ENCODE assay signal across 28 mouse cellular contexts in genomic region chr10:5558808-5559207, GRCm38 (mm10). TPM values are rescaled to one million over a fixed set of nuclear protein-coding genes. Genes with fewer than 3 reads are reported as not detected.
DNase-seq lines count a peak whose midpoint lies in the region; ATAC-seq lines count a peak whose summit lies in the region.
"Had no signal": no experiment of that assay in that cellular context is flagged by ENCODE, and none has a peak within 500 bp of the region (broad histone marks: within the 10 kb centered on the region; RNA-seq: fewer than 3 reads in every experiment).

No protein-coding gene starts in this region.

- peak; percentile 47; the same call in 1 of the 2 replicates for ATAC-seq in common myeloid progenitor, adult 5-6 weeks (replicated peaks; ENCODE audit: low read depth, poor library complexity, severe bottlenecking)
- peak; percentile 81 for ATAC-seq in megakaryocyte, adult 5-6 weeks (ENCODE audit: poor library complexity, severe bottlenecking)
- ATAC-seq in neutrophil, adult 5-6 weeks (ENCODE audit: extremely low read depth, insufficient number of reproducible peaks, low FRiP score, poor library complexity, severe bottlenecking) = 0 out of 2 replicates have a peak, but pooled peaks have one; percentile 26
- no peak for ATAC-seq in midbrain, embryonic 13.5 days
- ATAC-seq: activated CD4-positive, CD25-positive, alpha-beta regulatory T cell, adult 4 months; CD4-positive, CD25-positive, alpha-beta regulatory T cell, adult 4 months; forebrain, embryonic 14.5 days; forebrain, embryonic 16.5 days; Patski had no signal

- no peak overlapping the region for H3K27ac ChIP-seq in midbrain, embryonic 13.5 days
- H3K27ac ChIP-seq: embryonic facial prominence, embryonic 13.5 days; embryonic facial prominence, embryonic 15.5 days; forebrain, embryonic 10.5 days; forebrain, embryonic 12.5 days had no signal

- no peaks in the 10 kb centered on the region for H3K9me3 ChIP-seq in midbrain, embryonic 13.5 days
- H3K9me3 ChIP-seq: embryonic facial prominence, embryonic 13.5 days; embryonic facial prominence, embryonic 15.5 days; forebrain, embryonic 10.5 days; forebrain, embryonic 12.5 days; G1E had no signal

- H3K27me3 ChIP-seq in midbrain, embryonic 13.5 days = no peaks in the 10 kb centered on the region
- H3K27me3 ChIP-seq: CH12.LX; embryonic facial prominence, embryonic 13.5 days; embryonic facial prominence, embryonic 15.5 days; forebrain, embryonic 12.5 days had no signal

- no peak overlapping the region for H3K9ac ChIP-seq in midbrain, embryonic 13.5 days (replicated peaks)
- H3K9ac ChIP-seq: embryonic facial prominence, embryonic 13.5 days; embryonic facial prominence, embryonic 15.5 days; forebrain, embryonic 12.5 days had no signal

- H3K36me3 ChIP-seq in midbrain, embryonic 13.5 days = no peaks in the 10 kb centered on the region
- H3K36me3 ChIP-seq: embryonic facial prominence, embryonic 13.5 days; embryonic facial prominence, embryonic 15.5 days; forebrain, embryonic 10.5 days; forebrain, embryonic 12.5 days; G1E had no signal

- no peak overlapping the region for H3K4me3 ChIP-seq in midbrain, embryonic 13.5 days (replicated peaks)
- H3K4me3 ChIP-seq: embryonic facial prominence, embryonic 13.5 days; embryonic facial prominence, embryonic 15.5 days; erythroblast, embryonic 14.5 days; forebrain, embryonic 10.5 days; forebrain, embryonic 12.5 days had no signal

- no peaks in the 10 kb centered on the region for H3K4me1 ChIP-seq in midbrain, embryonic 13.5 days (replicated peaks)
- H3K4me1 ChIP-seq: embryonic facial prominence, embryonic 13.5 days; embryonic facial prominence, embryonic 15.5 days; forebrain, embryonic 10.5 days; forebrain, embryonic 12.5 days had no signal

- H3K4me2 ChIP-seq in midbrain, embryonic 13.5 days (replicated peaks) = no peak overlapping the region
- H3K4me2 ChIP-seq: embryonic facial prominence, embryonic 13.5 days; embryonic facial prominence, embryonic 15.5 days; forebrain, embryonic 12.5 days had no signal

- no peak for DNase-seq in frontal cortex, postnatal 14 days (ENCODE audit: low spot score in 2 of 2)
- DNase-seq in ovary, postnatal 14 days (ENCODE audit: low spot score) = no peak
- DNase-seq in layer of hippocampus, postnatal 36 days = no peak
- DNase-seq: adrenal gland, adult 8-10 months; adrenal gland, postnatal 14 days; adrenal gland, postnatal 36 days; cerebellum, adult 11-12 months; cerebellum, adult 2 months; cerebellum, adult 9-10 months; cerebellum, postnatal 10 days; cerebellum, postnatal 25 days; embryo, embryonic 11 days had no signal

RNA-seq across cellular contexts. Expression of gene Syne1, which starts 7.5 kb away (rescaled TPM):
- total RNA-seq in common myeloid progenitor, adult 5-6 weeks (2017) = 28.5 and 33.4 TPM in 2 replicates
- total RNA-seq in megakaryocyte, adult 5-6 weeks (2015) = 69.0 and 85.1 TPM in 2 replicates
- total RNA-seq in megakaryocyte, adult 5-6 weeks (2017) = 103 and 141 TPM in 2 replicates
- total RNA-seq in neutrophil, adult 5-6 weeks (2017) = 68.5 and 71.5 TPM in 2 replicates
- polyA plus RNA-seq in midbrain, embryonic 13.5 days (2015; fragmentation: Nextera tagmentation; extraction: Ambion mirVana) = 7.3 and 7.5 TPM in 2 replicates
- 100 to 1,000 TPM; 280 to 293 TPM for total RNA-seq in layer of hippocampus, postnatal 36 days (2021)

RNA-seq across cellular contexts. Expression of gene Myct1, which starts 34.8 kb away (rescaled TPM):
- 12.0 and 20.2 TPM in 2 replicates for total RNA-seq in common myeloid progenitor, adult 5-6 weeks (2017)
- total RNA-seq in megakaryocyte, adult 5-6 weeks (2015) = 0.05 TPM in 1 of 2 replicates, not detected in the other
- total RNA-seq in megakaryocyte, adult 5-6 weeks (2017) = 0.15 TPM in 1 of 2 replicates, not detected in the other
- total RNA-seq in neutrophil, adult 5-6 weeks (2017) = 0.74 and 0.81 TPM in 2 replicates
- polyA plus RNA-seq in midbrain, embryonic 13.5 days (2015; fragmentation: Nextera tagmentation; extraction: Ambion mirVana) = 0.95 and 1.1 TPM in 2 replicates
- under 1 TPM in 1 of 2 experiments, not detected in 1; 0.37 TPM for total RNA-seq in layer of hippocampus, postnatal 36 days (2021)
- total RNA-seq: CH12.LX had no signal
- polyA plus RNA-seq: activated CD4-positive, CD25-positive, alpha-beta regulatory T cell, adult 4 months; CD4-positive, CD25-positive, alpha-beta regulatory T cell, adult 4 months; Patski had no signal
